Mouse (Mus musculus): ENCODE measurements around the gene Olfr624. TPM values are rescaled to one million over a fixed set of nuclear protein-coding genes. Genes with fewer than 3 reads are reported as not detected.
"Not testable (repeated sequence)": the region's sequence is repeated elsewhere in the genome, so short reads cannot be mapped to it uniquely, and the experiment has no call there.

Olfr624 gene
- total RNA-seq (2012; rRNA removed) = 0.04 TPM in 1 of 2 replicates, not detected in the other

DNA sequence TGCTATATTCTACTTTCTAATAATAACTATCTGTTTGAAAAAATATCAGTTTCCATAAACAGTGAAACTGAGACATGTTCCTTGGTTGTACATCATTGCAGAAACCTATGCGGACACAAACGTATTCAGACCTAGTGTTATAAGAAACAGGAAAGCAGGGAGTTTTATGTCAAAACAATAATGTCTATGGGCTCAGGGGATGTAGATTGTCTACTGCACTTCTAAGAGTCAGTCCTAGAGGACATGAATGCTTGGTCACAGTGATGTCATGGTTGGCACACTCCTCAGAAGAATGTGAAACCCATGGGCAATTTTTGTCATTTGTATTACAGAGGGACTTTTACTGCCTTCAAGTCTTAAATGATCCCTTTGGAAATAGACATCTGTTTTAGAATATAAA is at the start of gene Olfr624:
Gene Olfr624 (minus strand): TSS at position 101 of the 400 bp plus-strand sequence.
- H3K9ac ChIP-seq (ENCODE audit: insufficient read depth, low read depth, low read length, poor library complexity, severe bottlenecking) = no peak within 1 kb of the TSS
- TF ChIP-seq HCFC1 (IDR thresholded peaks at IDR 0.05; ENCODE audit: borderline replicate concordance, insufficient read depth, low read length) (no peak), ZC3H11A (IDR thresholded peaks at IDR 0.05; ENCODE audit: borderline replicate concordance, low read depth, low read length) (no peak), ZNF384 (IDR thresholded peaks at IDR 0.05; ENCODE audit: low read depth, low read length) (no peak)
- DNase-seq (ENCODE audit: low read depth, low spot score) = no peak
- H3K4me3 ChIP-seq (ENCODE audit: insufficient read depth in 1 of 2, low read depth in 1 of 2, low read length in 2 of 2, poor library complexity in 1 of 2, severe bottlenecking in 1 of 2) = no peak within 1 kb of the TSS
- no peaks in the 10 kb centered on the region for H3K9me3 ChIP-seq (ENCODE audit: control insufficient read depth, insufficient read depth, low read depth, low read length)
- in situ Hi-C loops (cut with MboI; ENCODE audit: low sequenced_read_pairs in 2 of 2, unreplicated experiment in 2 of 2) = no loop called here
- no peaks in the 10 kb centered on the region for H3K4me1 ChIP-seq (ENCODE audit: control insufficient read depth in 2 of 2, insufficient read depth in 2 of 2, low read length in 2 of 2, poor library complexity in 1 of 2)
- no peaks in the 10 kb centered on the region for H3K36me3 ChIP-seq (ENCODE audit: control insufficient read depth, insufficient read depth, low read length, poor library complexity, severe bottlenecking)
- no peak within 1 kb of the TSS for H3K27ac ChIP-seq (ENCODE audit: insufficient read depth, low read depth, low read length, poor library complexity, severe bottlenecking)

DNA sequence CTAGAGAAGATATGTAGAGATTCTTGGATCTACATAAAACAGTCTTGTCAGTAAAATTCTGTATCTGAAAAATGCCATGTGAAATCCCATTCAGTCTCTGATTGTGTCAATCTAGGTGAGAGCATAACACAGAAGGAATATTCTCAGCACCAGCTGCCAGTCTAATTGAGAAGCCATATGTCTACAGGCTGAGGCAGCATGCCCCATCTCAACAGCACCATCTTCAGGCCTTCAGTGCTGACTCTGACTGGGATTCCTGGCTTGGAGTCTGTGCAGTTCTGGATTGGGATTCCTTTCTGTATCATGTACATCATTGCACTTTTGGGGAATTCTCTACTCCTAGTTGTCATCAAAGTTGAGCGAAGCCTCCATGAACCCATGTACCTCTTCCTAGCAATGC is 45.4 kb upstream of the Olfr624 start:
- H3K27ac ChIP-seq (ENCODE audit: insufficient read depth, low read depth, low read length, poor library complexity, severe bottlenecking); DNase-seq (ENCODE audit: low read depth, low spot score); in situ Hi-C loops (cut with MboI; ENCODE audit: low sequenced_read_pairs in 2 of 2, unreplicated experiment in 2 of 2); H3K4me1 ChIP-seq (ENCODE audit: control insufficient read depth in 2 of 2, insufficient read depth in 2 of 2, low read length in 2 of 2, poor library complexity in 1 of 2); H3K36me3 ChIP-seq (ENCODE audit: control insufficient read depth, insufficient read depth, low read length, poor library complexity, severe bottlenecking); H3K9ac ChIP-seq (ENCODE audit: insufficient read depth, low read depth, low read length, poor library complexity, severe bottlenecking); H3K9me3 ChIP-seq (ENCODE audit: control insufficient read depth, insufficient read depth, low read depth, low read length); H3K4me3 ChIP-seq (ENCODE audit: insufficient read depth in 1 of 2, low read depth in 1 of 2, low read length in 2 of 2, poor library complexity in 1 of 2, severe bottlenecking in 1 of 2): not testable (repeated sequence)

DNA sequence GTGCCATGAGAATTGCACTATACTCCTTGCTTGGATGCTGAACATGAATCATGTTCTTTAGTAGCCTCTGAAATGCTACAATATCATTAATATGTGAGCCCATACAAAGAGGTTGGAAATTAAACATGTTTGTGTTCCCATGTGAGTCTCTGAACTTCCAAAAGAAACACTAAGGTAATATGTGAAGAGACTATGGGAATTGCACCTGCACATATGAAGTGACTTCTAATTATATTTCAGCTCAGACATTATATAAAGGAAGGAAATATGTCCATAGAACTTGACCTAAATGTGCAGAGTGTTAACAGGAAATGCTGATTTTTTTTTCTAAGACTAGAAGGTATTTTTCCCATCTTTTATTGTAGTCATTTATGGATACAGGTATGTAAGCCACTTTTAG is 43.4 kb upstream of the Olfr624 start, which contains the start of gene Olfr243:
Gene Olfr243 (plus strand): TSS at position 301 of the 400 bp plus-strand sequence.
- in situ Hi-C loops (cut with MboI; ENCODE audit: low sequenced_read_pairs in 2 of 2, unreplicated experiment in 2 of 2) = no loop called here
- no peak for DNase-seq (ENCODE audit: low read depth, low spot score)
- Histone ChIP-seq H3K9ac (ENCODE audit: insufficient read depth, low read depth, low read length, poor library complexity, severe bottlenecking) (no peak within 1 kb of the TSS), H3K27ac (ENCODE audit: insufficient read depth, low read depth, low read length, poor library complexity, severe bottlenecking) (no peak within 1 kb of the TSS), H3K4me3 (ENCODE audit: insufficient read depth in 1 of 2, low read depth in 1 of 2, low read length in 2 of 2, poor library complexity in 1 of 2, severe bottlenecking in 1 of 2) (no peak within 1 kb of the TSS), H3K9me3 (ENCODE audit: control insufficient read depth, insufficient read depth, low read depth, low read length) (no peaks in the 10 kb centered on the region), H3K4me1 (ENCODE audit: control insufficient read depth in 2 of 2, insufficient read depth in 2 of 2, low read length in 2 of 2, poor library complexity in 1 of 2) (no peaks in the 10 kb centered on the region), H3K36me3 (ENCODE audit: control insufficient read depth, insufficient read depth, low read length, poor library complexity, severe bottlenecking) (no peaks in the 10 kb centered on the region)
- TF ChIP-seq ZC3H11A (IDR thresholded peaks at IDR 0.05; ENCODE audit: borderline replicate concordance, low read depth, low read length) (no peak), MAFK (IDR thresholded peaks at IDR 0.05; ENCODE audit: insufficient read depth, low read depth, low read length) (no peak), CHD2 (IDR thresholded peaks at IDR 0.05; ENCODE audit: low read depth, low read length) (no peak), HCFC1 (IDR thresholded peaks at IDR 0.05; ENCODE audit: borderline replicate concordance, insufficient read depth, low read length) (no peak), ZNF384 (IDR thresholded peaks at IDR 0.05; ENCODE audit: low read depth, low read length) (no peak)

DNA sequence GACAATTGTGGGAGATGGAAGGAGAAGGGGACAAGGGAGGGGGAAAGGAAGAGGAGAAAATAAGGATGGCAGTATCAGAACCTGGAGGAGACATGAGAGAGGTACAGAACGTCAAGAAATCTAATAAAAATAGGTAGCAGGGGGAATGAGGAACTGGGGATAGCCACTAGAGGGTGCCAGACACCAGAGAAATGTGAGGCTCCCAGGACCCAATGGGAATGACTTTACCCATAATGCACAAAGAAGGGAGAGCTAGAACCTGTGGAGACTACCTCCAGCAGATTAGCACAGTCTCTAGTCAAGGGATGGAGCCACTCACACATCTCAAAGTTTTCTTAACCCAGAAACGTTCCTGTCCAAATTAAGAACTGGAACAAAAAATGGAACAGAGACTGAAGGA is 41.0 kb upstream of the Olfr624 start:
- DNase-seq (ENCODE audit: low read depth, low spot score) = no peak
- in situ Hi-C loops (cut with MboI; ENCODE audit: low sequenced_read_pairs in 2 of 2, unreplicated experiment in 2 of 2) = no loop called here
- H3K9ac ChIP-seq (ENCODE audit: insufficient read depth, low read depth, low read length, poor library complexity, severe bottlenecking) = no peak overlapping the region

DNA sequence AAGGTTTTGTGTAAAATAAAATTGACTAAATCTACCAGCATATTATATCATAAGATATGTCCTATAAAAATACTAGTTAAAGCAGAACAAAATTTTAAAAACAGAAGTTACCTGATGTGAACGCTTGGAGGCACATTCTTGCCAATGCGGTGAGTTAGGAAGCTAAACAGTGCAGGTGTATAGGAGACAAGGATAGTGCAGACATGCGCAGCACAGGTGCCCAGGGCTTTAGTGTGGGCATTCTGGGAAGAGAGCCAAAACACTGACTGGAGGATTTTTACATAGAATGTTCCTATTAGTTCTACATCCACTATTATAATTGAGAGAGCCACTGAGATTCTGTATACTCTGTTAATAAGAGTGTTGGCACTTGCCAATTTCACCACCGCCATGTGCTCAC is 28.5 kb upstream of the Olfr624 start:
- no peak overlapping the region for H3K9ac ChIP-seq (ENCODE audit: insufficient read depth, low read depth, low read length, poor library complexity, severe bottlenecking)
- no peak for DNase-seq (ENCODE audit: low read depth, low spot score)
- no peaks in the 10 kb centered on the region for H3K36me3 ChIP-seq (ENCODE audit: control insufficient read depth, insufficient read depth, low read length, poor library complexity, severe bottlenecking)
- H3K4me3 ChIP-seq (ENCODE audit: insufficient read depth in 1 of 2, low read depth in 1 of 2, low read length in 2 of 2, poor library complexity in 1 of 2, severe bottlenecking in 1 of 2) = no peak overlapping the region
- TF ChIP-seq CHD2 (IDR thresholded peaks at IDR 0.05; ENCODE audit: low read depth, low read length) (no peak), ZC3H11A (IDR thresholded peaks at IDR 0.05; ENCODE audit: borderline replicate concordance, low read depth, low read length) (no peak), MAFK (IDR thresholded peaks at IDR 0.05; ENCODE audit: insufficient read depth, low read depth, low read length) (no peak), ZNF384 (IDR thresholded peaks at IDR 0.05; ENCODE audit: low read depth, low read length) (no peak), HCFC1 (IDR thresholded peaks at IDR 0.05; ENCODE audit: borderline replicate concordance, insufficient read depth, low read length) (no peak)
- H3K4me1 ChIP-seq (ENCODE audit: control insufficient read depth in 2 of 2, insufficient read depth in 2 of 2, low read length in 2 of 2, poor library complexity in 1 of 2) = no peaks in the 10 kb centered on the region
- H3K9me3 ChIP-seq (ENCODE audit: control insufficient read depth, insufficient read depth, low read depth, low read length) = no peaks in the 10 kb centered on the region
- H3K27ac ChIP-seq (ENCODE audit: insufficient read depth, low read depth, low read length, poor library complexity, severe bottlenecking) = no peak overlapping the region
- in situ Hi-C loops (cut with MboI; ENCODE audit: low sequenced_read_pairs in 2 of 2, unreplicated experiment in 2 of 2) = no loop called here

More for the DNA sequence above, 41.0 kb upstream of the Olfr624 start:
- TF ChIP-seq CHD2 (IDR thresholded peaks at IDR 0.05; ENCODE audit: low read depth, low read length) (no peak), MAFK (IDR thresholded peaks at IDR 0.05; ENCODE audit: insufficient read depth, low read depth, low read length) (no peak), ZNF384 (IDR thresholded peaks at IDR 0.05; ENCODE audit: low read depth, low read length) (no peak), ZC3H11A (IDR thresholded peaks at IDR 0.05; ENCODE audit: borderline replicate concordance, low read depth, low read length) (no peak)
- H3K4me1 ChIP-seq (ENCODE audit: control insufficient read depth in 2 of 2, insufficient read depth in 2 of 2, low read length in 2 of 2, poor library complexity in 1 of 2) = no peaks in the 10 kb centered on the region
- H3K27ac ChIP-seq (ENCODE audit: insufficient read depth, low read depth, low read length, poor library complexity, severe bottlenecking) = no peak overlapping the region
- no peaks in the 10 kb centered on the region for H3K9me3 ChIP-seq (ENCODE audit: control insufficient read depth, insufficient read depth, low read depth, low read length)
- H3K36me3 ChIP-seq (ENCODE audit: control insufficient read depth, insufficient read depth, low read length, poor library complexity, severe bottlenecking) = no peaks in the 10 kb centered on the region
- no peak overlapping the region for H3K4me3 ChIP-seq (ENCODE audit: insufficient read depth in 1 of 2, low read depth in 1 of 2, low read length in 2 of 2, poor library complexity in 1 of 2, severe bottlenecking in 1 of 2)

Measured in ES-E14 (cell line).